Mouse (Mus musculus) hematopoietic stem cell, adult 5-6 weeks (primary cell): ENCODE measurements around the gene Mgat5. TPM values are rescaled to one million over a fixed set of nuclear protein-coding genes. Genes with fewer than 3 reads are reported as not detected.

Experiments used
- ATAC-seq, 2 experiments: fragments of 125-278 bp in 1 of 2; replicated peaks in 1 of 2; 2 replicates each; pipeline ENCODE4 v1.8.0; 2016 to 2017; ENCODE audit warnings: inconsistent platforms in 2 of 2, mild to moderate bottlenecking in 2 of 2, moderate number of reproducible peaks in 2 of 2, low read depth in 1 of 2, moderate TSS enrichment in 1 of 2; ENCODE audit not compliant: low FRiP score in 2 of 2, poor library complexity in 2 of 2, severe bottlenecking in 2 of 2, insufficient read depth in 1 of 2, low TSS enrichment in 1 of 2
- total RNA-seq: library from RNA; stranded (forward); fragments of 172-1452, 232-1000 nt; gene quantifications from 2 replicates; pipeline ENCODE4 v1.2.3, GENCODE M21; 2017

Gene Mgat5
- total RNA-seq, 1 experiment from 2014 or later: 39.1 TPM

DNA sequence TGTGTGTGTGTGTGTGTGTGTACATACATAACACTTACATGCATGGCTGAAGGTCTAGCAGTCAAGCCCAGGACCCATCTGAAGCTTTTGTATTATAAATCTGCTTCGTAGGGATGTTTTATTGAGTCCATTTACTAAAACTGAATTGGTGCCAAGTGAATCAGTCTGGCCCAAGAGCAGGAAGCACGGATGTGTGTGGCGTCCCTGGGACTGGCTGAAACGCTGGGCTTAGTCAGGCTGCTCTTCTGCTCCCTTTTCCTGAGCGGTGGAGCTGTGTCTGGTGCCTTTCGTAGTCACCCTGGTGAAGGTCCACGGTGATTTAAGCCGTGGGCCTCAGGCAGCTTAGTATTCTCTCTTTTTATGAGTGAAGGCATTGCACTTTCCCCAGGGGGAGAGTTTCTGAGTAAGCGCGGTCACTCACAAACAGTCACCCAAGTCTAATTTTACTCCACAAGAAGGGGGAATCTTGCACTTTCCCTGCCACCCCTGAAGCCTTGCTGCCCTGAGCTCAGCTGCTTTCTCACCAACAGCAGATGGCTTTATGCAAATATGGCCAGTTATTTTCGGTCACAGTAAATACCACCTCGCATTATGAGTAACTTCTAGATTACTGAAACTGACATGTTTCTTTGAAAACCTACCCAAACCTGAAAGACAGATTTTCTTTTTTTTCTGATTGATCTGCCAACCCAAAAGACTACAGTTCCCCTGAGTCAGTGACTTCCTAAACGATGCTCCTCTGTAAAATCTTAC, 176.1 kb downstream of the Mgat5 start:
- no peak for ATAC-seq

DNA sequence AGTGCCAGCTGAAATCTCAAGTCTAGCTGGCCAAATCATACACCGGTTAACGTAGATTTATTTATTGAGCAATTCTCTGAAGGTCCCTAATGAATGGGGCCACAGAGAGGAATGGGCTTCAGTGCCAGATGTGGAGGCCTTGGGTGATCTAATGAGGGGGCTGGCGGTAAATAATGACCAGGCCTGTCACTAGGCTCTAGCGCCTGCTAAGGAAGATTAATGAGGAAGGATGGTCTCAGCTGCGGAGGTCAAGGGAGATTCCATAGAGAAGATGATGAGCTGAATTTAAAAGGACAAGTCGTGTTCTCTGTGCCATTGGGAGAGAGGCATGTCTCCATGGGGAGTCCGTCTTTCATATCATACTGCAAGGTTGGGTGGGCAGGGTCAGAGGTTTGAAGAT, 178.3 kb downstream of the Mgat5 start:
- ATAC-seq: no peak

DNA sequence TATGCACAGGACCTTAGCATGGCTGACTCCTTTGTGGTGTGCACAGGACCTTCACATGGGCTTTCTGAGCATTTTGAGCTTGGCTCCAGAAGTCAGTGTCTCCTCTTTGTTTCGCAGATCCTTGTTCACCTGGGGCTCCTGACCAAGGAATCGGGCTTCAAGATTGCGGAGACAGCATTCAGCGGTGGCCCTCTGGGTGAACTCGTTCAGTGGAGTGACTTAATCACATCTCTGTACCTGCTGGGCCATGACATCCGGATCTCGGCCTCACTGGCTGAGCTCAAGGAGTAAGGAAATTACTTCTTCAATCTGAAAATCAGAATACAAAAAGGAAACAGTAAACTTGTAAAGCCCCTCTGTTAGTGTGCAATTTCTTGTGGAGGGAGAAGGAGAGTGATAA, 182.4 kb downstream of the Mgat5 start:
- ATAC-seq: no peak

DNA sequence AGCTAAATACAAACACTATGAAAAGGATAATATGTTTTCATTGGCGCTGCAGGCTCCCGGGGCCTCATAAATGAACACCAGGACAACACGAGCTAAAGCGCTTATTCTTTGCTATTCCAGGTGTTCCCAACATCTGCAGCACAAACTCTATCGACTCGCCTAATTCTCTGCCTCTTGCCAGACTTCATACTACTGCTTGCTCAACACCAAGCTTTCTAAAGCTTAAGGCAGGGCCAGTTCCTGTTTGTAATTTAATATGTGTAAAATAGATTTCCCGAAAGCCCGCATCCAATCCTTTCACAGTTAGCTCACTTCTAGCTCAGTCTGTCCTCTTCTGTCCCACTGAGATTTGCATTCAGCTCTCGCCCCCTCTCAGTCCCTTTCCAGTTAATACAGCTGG, 182.8 kb downstream of the Mgat5 start:
- ATAC-seq: no peak

DNA sequence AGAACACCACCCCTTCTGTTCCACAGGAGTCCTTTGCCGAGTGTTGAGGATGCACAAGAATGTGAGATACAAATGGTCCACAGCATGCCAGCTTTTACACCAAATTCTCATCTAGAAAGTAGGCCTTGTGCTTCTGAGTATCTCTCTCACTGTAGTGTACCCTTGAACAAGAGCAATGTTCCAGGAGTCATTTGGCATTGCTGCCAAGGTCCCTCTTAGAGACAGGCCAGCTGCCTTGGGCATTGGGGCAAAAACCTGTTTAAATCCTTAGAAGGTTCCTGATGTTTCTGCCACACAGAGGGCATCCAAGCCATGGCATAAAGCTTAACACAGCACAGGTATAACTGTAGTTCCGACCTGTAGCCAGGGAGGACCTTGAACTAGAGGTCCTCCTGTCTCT, 189.9 kb downstream of the Mgat5 start:
- no peak for ATAC-seq

DNA sequence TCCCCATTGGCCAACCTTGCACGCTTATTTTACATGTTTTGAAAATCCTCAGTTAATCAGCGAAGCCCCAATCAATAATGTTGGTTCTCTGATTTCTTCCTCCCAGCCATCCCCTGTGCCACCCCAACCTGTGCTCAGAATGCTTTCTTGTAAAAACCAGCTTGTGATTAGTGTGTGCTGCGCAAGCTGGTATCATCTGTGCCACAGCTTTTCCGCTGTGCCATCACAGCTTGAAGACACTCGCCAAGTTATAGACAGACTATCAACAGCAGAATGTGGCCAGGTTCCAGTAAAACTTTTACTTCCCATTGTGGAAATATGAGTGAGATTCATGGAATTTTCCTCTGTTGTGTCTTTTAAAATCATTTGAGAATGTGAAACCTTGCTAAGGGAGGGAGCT, 190.9 kb downstream of the Mgat5 start:
- no peak for ATAC-seq

DNA sequence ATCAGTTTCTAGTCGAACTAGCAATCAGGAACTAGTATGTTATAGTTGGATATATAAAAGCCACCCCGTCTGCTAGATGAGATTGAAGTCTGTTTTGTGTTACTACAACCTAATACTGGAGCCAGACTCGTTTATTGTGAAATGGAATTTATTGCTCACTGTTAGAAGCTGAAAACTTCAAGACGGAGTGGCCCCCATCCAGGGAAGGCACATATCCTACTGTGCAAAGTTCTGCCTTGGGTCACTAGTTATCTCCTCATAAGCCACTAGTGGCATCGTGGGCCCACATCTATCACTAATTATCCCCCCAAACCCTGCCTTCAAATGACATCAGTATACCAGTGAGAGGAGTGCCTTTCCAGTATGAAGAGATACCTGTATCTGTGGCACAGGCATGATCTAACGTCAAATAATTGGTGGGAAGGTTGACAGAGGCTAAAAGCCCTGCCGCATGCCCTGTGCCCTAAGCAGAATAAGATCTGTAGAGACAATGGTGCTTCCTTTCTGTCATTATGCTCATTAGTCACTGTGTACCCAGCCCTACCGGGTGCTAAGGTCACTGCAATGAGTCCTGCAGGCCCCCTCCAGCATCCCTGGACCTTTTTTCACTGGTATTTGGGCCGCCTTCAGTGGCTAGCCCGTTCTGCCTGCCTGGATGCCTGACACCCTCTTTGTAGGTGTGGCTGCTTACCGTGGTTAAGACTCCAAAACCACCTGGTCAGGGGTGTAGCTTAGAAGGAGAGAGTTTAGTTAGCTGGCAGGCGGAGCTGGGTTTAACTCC, 191.9 kb downstream of the Mgat5 start:
- no peak for ATAC-seq

DNA sequence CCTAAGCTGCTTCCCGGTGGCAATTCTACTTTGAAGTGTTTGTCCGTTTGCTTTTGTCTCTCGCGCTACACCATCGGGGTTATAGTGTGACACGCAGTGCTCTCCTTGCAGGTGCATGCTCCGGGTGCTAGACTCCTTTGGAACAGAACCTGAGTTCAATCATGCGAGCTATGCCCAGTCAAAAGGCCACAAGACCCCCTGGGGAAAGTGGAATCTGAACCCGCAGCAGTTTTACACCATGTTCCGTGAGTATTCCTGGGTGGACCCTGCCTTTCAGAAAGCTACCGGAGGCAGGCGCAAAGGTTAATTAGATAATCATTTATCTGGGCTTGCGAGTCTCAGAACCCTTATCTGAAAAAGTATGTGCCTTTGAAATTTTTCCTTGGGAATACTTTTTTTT, 192.6 kb downstream of the Mgat5 start:
- ATAC-seq: no peak

DNA sequence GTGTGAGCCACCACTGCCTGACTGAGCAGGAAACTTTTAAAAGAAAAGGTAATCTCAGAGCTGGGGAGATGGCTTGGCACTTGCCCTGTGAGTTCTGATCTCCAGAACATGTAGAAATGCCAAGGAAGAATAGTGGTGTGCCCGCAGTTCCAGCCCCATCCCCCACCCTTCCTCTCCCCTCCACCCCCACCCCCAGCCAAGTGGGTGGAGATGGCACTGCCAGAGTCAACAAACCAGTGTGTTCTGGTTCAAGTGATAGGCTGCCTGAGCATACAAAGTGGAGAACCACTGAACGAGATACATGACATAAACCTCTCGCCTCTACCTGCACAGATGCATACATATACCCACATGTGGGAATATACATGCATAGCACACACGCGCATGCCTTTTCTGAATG, 193.4 kb downstream of the Mgat5 start:
- ATAC-seq: no peak

DNA sequence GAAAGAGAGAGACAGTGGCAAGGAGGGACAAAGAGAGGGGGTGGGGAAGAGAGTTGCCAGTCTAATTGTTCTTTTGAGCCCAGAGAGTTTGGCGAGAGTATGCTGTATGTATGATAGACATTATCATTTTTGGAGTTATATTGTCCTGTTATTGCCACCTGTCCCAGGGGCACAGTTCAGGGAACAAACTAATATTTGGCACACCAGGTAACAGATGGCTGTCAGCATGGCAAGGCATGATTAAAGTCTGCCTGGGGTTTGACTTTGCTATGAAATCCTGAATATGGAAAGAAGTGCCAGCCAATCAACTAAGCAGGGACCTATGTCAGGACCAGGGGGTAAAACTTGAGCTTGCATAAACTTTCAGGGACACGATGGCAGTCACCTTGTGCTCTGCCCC, 195.4 kb downstream of the Mgat5 start:
- ATAC-seq: no peak

DNA sequence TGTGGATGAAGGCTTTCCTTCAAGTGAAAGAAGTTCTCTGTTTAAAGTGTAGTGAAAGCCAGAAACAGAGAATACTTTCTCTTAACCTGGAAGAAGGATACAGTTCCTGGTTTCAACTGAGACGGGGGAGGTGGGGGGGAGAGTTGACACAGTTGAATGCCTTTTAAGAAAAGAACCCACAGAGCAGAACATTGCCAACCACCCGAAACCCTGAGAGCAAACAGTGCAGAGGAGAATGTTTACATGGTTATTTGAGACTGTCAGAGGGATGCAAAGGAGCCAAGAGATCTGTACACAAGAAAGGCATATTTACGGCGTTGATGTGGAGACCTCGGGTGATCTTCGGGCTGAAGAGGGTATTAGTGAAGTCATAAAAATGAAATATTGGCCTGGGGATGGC, 195.9 kb downstream of the Mgat5 start:
- ATAC-seq: no peak

DNA sequence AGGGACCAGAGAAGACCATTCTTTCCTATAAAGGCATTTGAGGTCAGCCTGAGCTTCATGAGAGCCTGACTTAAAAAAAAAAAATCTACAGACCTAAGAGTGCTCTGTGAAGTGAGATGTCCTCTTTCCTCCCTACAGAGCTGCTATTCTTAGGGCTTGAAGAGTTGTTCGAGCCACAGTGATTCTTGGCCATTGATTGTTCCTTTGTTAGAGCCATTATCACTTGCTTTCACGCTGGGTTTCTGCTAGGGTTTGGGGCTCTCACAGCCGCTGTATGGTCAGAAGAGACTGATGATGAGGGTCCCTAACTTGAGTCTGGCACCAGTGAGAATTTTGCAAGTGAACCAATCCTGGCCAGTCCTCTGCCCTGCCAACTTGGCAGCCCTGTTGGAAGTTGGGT, 199.8 kb downstream of the Mgat5 start:
- no peak for ATAC-seq

DNA sequence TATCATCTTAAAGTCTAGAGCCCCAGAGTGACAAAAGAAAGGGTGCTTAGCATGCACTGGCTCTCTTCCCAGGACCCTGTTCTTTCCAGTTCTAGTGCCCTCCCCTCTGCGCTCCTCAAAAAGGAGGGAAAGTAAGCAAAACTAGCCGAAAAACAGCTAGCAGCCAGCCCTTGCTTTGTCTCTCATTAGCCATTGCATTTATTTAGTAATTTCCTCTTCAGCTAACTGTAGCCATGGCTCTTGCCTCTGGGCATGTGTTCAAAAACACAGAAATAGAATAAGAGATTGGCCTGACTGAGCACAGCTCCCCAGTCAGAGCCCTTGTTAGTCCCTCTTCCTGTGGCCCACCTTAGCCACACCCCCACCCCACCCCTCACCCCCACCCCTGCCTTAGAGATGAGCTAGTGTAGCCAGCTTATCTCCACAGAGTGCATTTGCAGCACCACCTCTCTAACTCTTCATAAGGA, 204.2 kb downstream of the Mgat5 start:
- ATAC-seq: no peak

DNA sequence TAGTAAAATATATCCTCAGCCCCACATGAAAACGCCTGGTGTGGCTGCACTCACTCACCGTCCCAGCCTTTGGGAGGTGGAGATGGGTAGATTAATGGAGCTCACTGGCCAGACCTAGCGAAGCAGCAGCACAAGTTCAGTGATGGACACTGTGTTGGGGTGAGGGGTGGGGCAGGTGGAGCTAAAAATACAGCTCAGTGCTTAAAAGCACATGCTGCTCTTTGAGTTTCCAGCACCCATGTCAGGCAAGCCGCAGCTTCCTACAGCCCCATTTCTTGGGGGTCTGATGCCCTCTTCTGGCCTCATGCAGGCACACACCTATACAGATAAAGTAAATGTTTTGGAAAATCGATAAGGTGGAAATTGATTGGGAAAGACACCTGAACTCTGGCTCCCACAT, 204.7 kb downstream of the Mgat5 start:
- ATAC-seq: peak in 1 of 2 experiments; percentile 48; a peak in 1 of 4 replicates

DNA sequence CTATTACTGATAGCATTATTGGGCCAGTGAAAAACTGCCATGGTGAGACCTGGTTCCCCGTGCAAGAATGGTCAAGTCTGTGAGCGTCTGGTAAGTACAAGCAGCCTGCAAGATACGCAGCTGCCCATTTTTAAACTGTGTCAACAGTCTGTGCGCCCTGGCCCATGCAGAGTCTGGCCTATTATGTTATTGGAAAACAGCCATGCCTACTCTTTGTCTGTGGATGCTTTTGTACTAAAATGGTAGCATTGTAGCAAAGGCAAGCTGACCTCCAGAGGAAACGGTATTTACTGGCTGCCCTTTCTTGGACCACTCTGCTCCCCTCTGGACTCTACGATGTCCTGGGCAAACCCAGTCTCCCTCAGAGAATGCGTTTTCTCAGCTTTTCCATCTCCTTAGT, 209.7 kb downstream of the Mgat5 start:
- ATAC-seq: no peak

DNA sequence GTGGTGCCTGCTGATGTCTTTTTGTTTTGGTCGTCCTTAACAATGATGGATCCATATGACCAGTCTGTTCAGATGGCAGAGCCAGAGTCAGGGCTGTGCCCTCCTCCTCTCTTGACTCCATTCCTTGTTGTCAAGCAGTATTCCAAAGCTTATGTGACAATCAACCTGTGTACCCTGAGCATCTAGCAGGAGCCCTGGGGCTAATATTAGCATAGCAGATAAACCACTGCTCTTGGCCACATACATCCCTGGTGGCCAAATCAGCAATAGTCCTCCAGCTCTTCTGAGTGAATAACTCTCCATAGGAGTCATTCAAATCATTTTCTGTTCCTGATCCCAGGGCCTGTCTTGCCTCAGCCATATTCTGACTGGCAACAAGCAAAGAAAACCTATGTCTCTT, 211.1 kb downstream of the Mgat5 start:
- ATAC-seq: no peak

DNA sequence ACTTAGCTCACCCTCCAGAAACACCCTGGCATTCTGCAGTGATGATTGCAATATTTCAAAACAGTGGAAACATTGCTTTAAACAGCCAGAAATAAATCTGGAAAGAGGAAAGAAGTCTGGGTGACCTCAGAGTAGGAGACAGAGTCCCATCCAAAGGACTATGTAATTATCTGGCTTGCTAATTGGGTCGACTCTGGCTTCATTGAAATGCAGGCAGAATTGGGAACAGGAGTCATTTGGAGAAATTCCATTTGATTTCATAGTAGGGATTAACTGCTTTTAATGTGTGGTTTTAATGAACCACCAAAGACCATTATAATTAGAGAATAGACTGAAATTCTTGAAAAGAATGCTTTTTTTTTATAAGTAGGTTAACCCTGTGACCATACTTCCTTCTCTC, 212.2 kb downstream of the Mgat5 start:
- ATAC-seq: no peak

DNA sequence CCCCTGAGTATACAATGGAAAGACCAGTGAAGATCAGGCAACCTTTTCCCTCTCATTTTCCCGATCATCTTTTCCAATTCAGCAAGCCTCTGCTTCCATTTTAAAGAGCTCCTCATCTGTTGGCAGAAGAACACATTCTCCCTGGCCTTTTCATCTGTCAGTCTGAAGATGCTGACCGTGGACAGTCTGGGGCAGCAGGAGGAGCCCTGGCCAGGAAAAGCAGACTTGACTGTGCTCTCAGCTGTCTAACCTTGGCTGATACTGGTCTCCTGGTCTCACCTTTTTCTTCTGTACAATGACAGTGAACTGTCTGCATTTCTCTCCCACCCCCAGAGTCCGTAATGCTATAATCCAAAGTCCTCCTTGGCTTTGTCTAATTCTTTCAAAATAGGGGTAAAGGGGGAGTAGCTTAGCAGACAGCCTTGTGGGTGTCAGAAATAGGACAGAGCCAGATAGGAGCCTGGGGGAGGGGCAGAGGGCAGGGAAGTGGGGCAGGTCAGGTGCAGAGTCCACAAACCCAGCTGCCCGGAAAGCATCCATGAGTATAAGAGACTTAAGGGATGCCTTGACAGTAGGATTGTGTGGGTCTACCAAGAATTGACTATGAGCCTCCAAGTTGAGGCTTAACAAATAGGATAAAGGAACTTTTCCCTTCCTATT, 214.2 kb downstream of the Mgat5 start:
- no peak for ATAC-seq
